28 mouse cellular contexts compared by ENCODE assay signal in the genomic region with DNA sequence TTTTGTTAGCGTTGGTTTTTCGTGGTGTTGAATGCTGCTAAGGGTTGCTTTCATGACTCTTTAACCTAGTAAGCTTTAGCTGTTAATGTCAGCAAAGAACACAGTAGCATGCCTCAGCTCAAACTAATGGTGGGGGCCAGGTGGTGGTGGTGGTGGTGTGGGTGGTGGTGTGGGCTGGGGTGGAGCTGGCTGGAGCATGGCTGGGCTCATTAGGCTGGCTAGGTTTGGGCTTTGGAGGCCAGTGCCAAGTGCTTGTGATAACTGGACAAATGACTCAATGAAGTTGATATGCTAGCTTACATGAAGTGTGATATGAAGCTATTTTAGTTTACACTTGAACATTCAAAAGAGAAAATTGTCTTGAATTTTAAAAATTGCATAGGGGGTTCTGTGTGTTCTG. TPM values are rescaled to one million over a fixed set of nuclear protein-coding genes. Genes with fewer than 3 reads are reported as not detected.
A peak's percentile ranks its signal among the peaks of the same experiment; 100 is the strongest.
DNase-seq lines count a peak whose midpoint lies in the region; ATAC-seq and TF ChIP-seq lines count a peak whose summit lies in the region.
"Had no signal": no experiment of that assay in that cellular context is flagged by ENCODE, and none has a peak within 500 bp of the region (broad histone marks: within the 10 kb centered on the region; RNA-seq: fewer than 3 reads in every experiment).

No protein-coding gene starts in this region.

- no peak for TF ChIP-seq EP300 in lung, postnatal 0 days (IDR thresholded peaks at IDR 0.05)

- whole genome bisulfite sequencing in heart, embryonic 12.5 days = 95% methylated on average over 2 of the region's 2 CpGs
- WGBS in heart, embryonic 15.5 days = 62% methylated on average over 2 of the region's 2 CpGs
- 91% methylated on average over 2 of the region's 2 CpGs for WGBS in liver, embryonic 12.5 days (ENCODE audit: insufficient replicate concordance)
- WGBS in lung, postnatal 0 days = 93% methylated on average over 2 of the region's 2 CpGs

- peak; percentile 95 for DNase-seq in heart, adult 11 months
- DNase-seq in heart, postnatal 4 days = peak; percentile 71
- DNase-seq in lung, postnatal 0 days (ENCODE audit: low spot score) = no peak
- DNase-seq in urinary bladder, postnatal 14 days (ENCODE audit: low spot score) = no peak
- DNase-seq: adrenal gland, adult 2 months; cerebellum, postnatal 14 days; embryo, embryonic 11 days; gastrocnemius, postnatal 36 days; kidney, adult 2 months; kidney, postnatal 10 days; left cerebral cortex, postnatal 4 days; lung, adult 2 months; lung, postnatal 4 days; right cerebral cortex, postnatal 4 days; thymus, postnatal 14 days had no signal

- ATAC-seq in heart, embryonic 12.5 days (ENCODE audit: insufficient number of reproducible peaks, low FRiP score) = no peak
- peak; percentile 75; the same call in 1 of the 2 replicates for ATAC-seq in heart, embryonic 15.5 days (replicated peaks; ENCODE audit: insufficient number of reproducible peaks, insufficient read depth, low FRiP score, low read depth)
- ATAC-seq in liver, embryonic 12.5 days = no peak
- ATAC-seq in lung, postnatal 0 days = no peak

- peaks cover 55% of the 10 kb centered on the region for H3K4me1 ChIP-seq in heart, embryonic 12.5 days (replicated peaks)
- peaks cover 26% of the 10 kb centered on the region for H3K4me1 ChIP-seq in embryonic fibroblast, embryonic 13.5 days (ENCODE audit: control insufficient read depth, insufficient read depth, low read length)
- H3K4me1 ChIP-seq in heart, embryonic 15.5 days (replicated peaks) = peaks cover 83% of the 10 kb centered on the region
- peaks cover 72% of the 10 kb centered on the region for H3K4me1 ChIP-seq in liver, embryonic 12.5 days
- H3K4me1 ChIP-seq in lung, postnatal 0 days (ENCODE audit: insufficient read depth, low read depth, low read length) = no peaks in the 10 kb centered on the region; the same call in 1 of the 2 replicates

- H3K9ac ChIP-seq in heart, embryonic 12.5 days = no peak overlapping the region
- no peak overlapping the region for H3K9ac ChIP-seq in heart, embryonic 15.5 days
- H3K9ac ChIP-seq in liver, embryonic 12.5 days = no peak overlapping the region
- no peak overlapping the region for H3K9ac ChIP-seq in lung, postnatal 0 days (replicated peaks; ENCODE audit: low read depth)
- H3K9ac ChIP-seq: hindbrain, embryonic 12.5 days had no signal

- TF ChIP-seq CTCF in embryonic fibroblast, embryonic 13.5 days (IDR thresholded peaks at IDR 0.05; ENCODE audit: borderline replicate concordance, insufficient read depth, low read length) = no peak
- no peak for TF ChIP-seq CTCF in lung, postnatal 0 days (IDR thresholded peaks at IDR 0.05)

- H3K4me2 ChIP-seq in heart, embryonic 12.5 days = no peak overlapping the region
- H3K4me2 ChIP-seq in heart, embryonic 15.5 days = peak overlapping the region; percentile 23; the same call in 1 of the 2 replicates
- no peak overlapping the region for H3K4me2 ChIP-seq in liver, embryonic 12.5 days
- no peak overlapping the region for H3K4me2 ChIP-seq in lung, postnatal 0 days (replicated peaks; ENCODE audit: low read depth, low read length)
- H3K4me2 ChIP-seq: hindbrain, embryonic 12.5 days had no signal

- no peaks in the 10 kb centered on the region for H3K27me3 ChIP-seq in heart, embryonic 12.5 days (replicated peaks)
- H3K27me3 ChIP-seq in heart, embryonic 15.5 days = no peaks in the 10 kb centered on the region
- no peaks in the 10 kb centered on the region for H3K27me3 ChIP-seq in liver, embryonic 12.5 days (replicated peaks)
- no peaks in the 10 kb centered on the region for H3K27me3 ChIP-seq in lung, postnatal 0 days (replicated peaks; ENCODE audit: insufficient read depth, low read length)
- H3K27me3 ChIP-seq: hindbrain, embryonic 12.5 days had no signal

- no peaks in the 10 kb centered on the region for H3K9me3 ChIP-seq in heart, embryonic 12.5 days (replicated peaks)
- no peaks in the 10 kb centered on the region for H3K9me3 ChIP-seq in heart, embryonic 15.5 days (replicated peaks)
- H3K9me3 ChIP-seq in liver, embryonic 12.5 days (replicated peaks) = no peaks in the 10 kb centered on the region
- no peaks in the 10 kb centered on the region for H3K9me3 ChIP-seq in lung, postnatal 0 days (ENCODE audit: low read length)
- H3K9me3 ChIP-seq: forebrain, embryonic 10.5 days; hindbrain, embryonic 12.5 days; midbrain, embryonic 10.5 days had no signal

- TF ChIP-seq POLR2A in embryonic fibroblast, embryonic 13.5 days (IDR thresholded peaks at IDR 0.05; ENCODE audit: low read depth, low read length) = no peak

- no peak overlapping the region for H3K4me3 ChIP-seq in heart, embryonic 12.5 days
- H3K4me3 ChIP-seq in embryonic fibroblast, embryonic 13.5 days (ENCODE audit: insufficient read depth, low read length) = no peak overlapping the region
- no peak overlapping the region for H3K4me3 ChIP-seq in heart, embryonic 15.5 days
- no peak overlapping the region for H3K4me3 ChIP-seq in liver, embryonic 12.5 days
- no peak overlapping the region for H3K4me3 ChIP-seq in lung, postnatal 0 days (ENCODE audit: low read depth, low read length)
- H3K4me3 ChIP-seq: forebrain, embryonic 10.5 days; hindbrain, embryonic 12.5 days; midbrain, embryonic 10.5 days had no signal

- H3K36me3 ChIP-seq in heart, embryonic 12.5 days = peaks cover 15% of the 10 kb centered on the region
- H3K36me3 ChIP-seq in heart, embryonic 15.5 days = peaks cover 8% of the 10 kb centered on the region
- H3K36me3 ChIP-seq in liver, embryonic 12.5 days = peaks cover 65% of the 10 kb centered on the region
- H3K36me3 ChIP-seq in lung, postnatal 0 days (ENCODE audit: insufficient read depth, low read length) = 0 out of 2 replicates have a peak, but pooled peaks cover 4% of the 10 kb centered on the region

- H3K27ac ChIP-seq in heart, embryonic 12.5 days (ENCODE audit: poor library complexity, severe bottlenecking) = no peak overlapping the region
- H3K27ac ChIP-seq in embryonic fibroblast, embryonic 13.5 days (ENCODE audit: insufficient read depth, low read length) = peak overlapping the region; percentile 36; the same call in 1 of the 2 replicates
- H3K27ac ChIP-seq in heart, embryonic 15.5 days = peak overlapping the region; percentile 74
- H3K27ac ChIP-seq in liver, embryonic 12.5 days = no peak overlapping the region; the same call in 1 of the 2 replicates
- H3K27ac ChIP-seq in lung, postnatal 0 days (ENCODE audit: low read length) = no peak overlapping the region
- H3K27ac ChIP-seq: forebrain, embryonic 10.5 days; hindbrain, embryonic 12.5 days; midbrain, embryonic 10.5 days had no signal

RNA-seq across cellular contexts. Expression of a gene that starts 11.1 kb away (rescaled TPM):
- polyA plus RNA-seq in heart, embryonic 12.5 days (2016; fragmentation: Nextera tagmentation; extraction: Ambion mirVana) = 95.2 and 98.3 TPM in 2 replicates
- 138 and 140 TPM in 2 replicates for polyA plus RNA-seq in embryonic fibroblast, embryonic 13.5 days (2011; ENCODE audit: insufficient read length, low read depth, missing spikeins)
- 70.5 and 87.6 TPM in 2 replicates for polyA plus RNA-seq in heart, embryonic 15.5 days (2015; fragmentation: Nextera tagmentation; extraction: Ambion mirVana)
- total RNA-seq in heart, postnatal 4 days (2021) = 100 to 1,000 TPM; 118 to 128 TPM
- 82.0 and 82.6 TPM in 2 replicates for polyA plus RNA-seq in liver, embryonic 12.5 days (2016; fragmentation: Nextera tagmentation; extraction: Ambion mirVana)
- 56.6 and 63.1 TPM in 2 replicates for polyA plus RNA-seq in lung, postnatal 0 days (2015; fragmentation: Nextera tagmentation; extraction: Ambion mirVana)

RNA-seq across cellular contexts. Expression of a gene that starts 36.9 kb away (rescaled TPM):
- polyA plus RNA-seq in heart, embryonic 12.5 days (2016; fragmentation: Nextera tagmentation; extraction: Ambion mirVana) = not detected in 2 replicates
- polyA plus RNA-seq in embryonic fibroblast, embryonic 13.5 days (2011; ENCODE audit: insufficient read length, low read depth, missing spikeins) = not detected in 2 replicates
- polyA plus RNA-seq in heart, embryonic 15.5 days (2015; fragmentation: Nextera tagmentation; extraction: Ambion mirVana) = not detected in 2 replicates
- not detected for total RNA-seq in heart, postnatal 4 days (2021)
- polyA plus RNA-seq in liver, embryonic 12.5 days (2016; fragmentation: Nextera tagmentation; extraction: Ambion mirVana) = not detected in 2 replicates
- polyA plus RNA-seq in lung, postnatal 0 days (2015; fragmentation: Nextera tagmentation; extraction: Ambion mirVana) = not detected in 2 replicates
- total RNA-seq: adrenal gland, adult 2 months; gastrocnemius, postnatal 36 days; layer of hippocampus, adult 18-20 months; left cerebral cortex, adult 18-20 months; left cerebral cortex, postnatal 4 days; liver, adult 2 months; midbrain, postnatal 0 days had no signal
- polyA plus RNA-seq: adrenal gland, adult 2 months; embryonic facial prominence, embryonic 14.5 days; forebrain, embryonic 10.5 days; hindbrain, embryonic 12.5 days; inflammation-experienced regulatory T-cells, adult 6 months; kidney, adult 2 months; liver, adult 2 months; lung, adult 2 months had no signal

RNA-seq across cellular contexts. Expression of a gene that starts 57.8 kb away (rescaled TPM):
- polyA plus RNA-seq in heart, embryonic 12.5 days (2016; fragmentation: Nextera tagmentation; extraction: Ambion mirVana) = 8.5 and 10.1 TPM in 2 replicates
- 15.3 and 15.4 TPM in 2 replicates for polyA plus RNA-seq in embryonic fibroblast, embryonic 13.5 days (2011; ENCODE audit: insufficient read length, low read depth, missing spikeins)
- 5.9 and 9.1 TPM in 2 replicates for polyA plus RNA-seq in heart, embryonic 15.5 days (2015; fragmentation: Nextera tagmentation; extraction: Ambion mirVana)
- total RNA-seq in heart, postnatal 4 days (2021) = 1 to 10 TPM; 8.6 TPM
- 5.5 and 6.7 TPM in 2 replicates for polyA plus RNA-seq in liver, embryonic 12.5 days (2016; fragmentation: Nextera tagmentation; extraction: Ambion mirVana)
- polyA plus RNA-seq in lung, postnatal 0 days (2015; fragmentation: Nextera tagmentation; extraction: Ambion mirVana) = 7.6 and 7.8 TPM in 2 replicates

RNA-seq across cellular contexts. Expression of a gene that starts 58.4 kb away (rescaled TPM):
- not detected in 2 replicates for polyA plus RNA-seq in heart, embryonic 12.5 days (2016; fragmentation: Nextera tagmentation; extraction: Ambion mirVana)
- polyA plus RNA-seq in embryonic fibroblast, embryonic 13.5 days (2011; ENCODE audit: insufficient read length, low read depth, missing spikeins) = not detected in 2 replicates
- not detected in 2 replicates for polyA plus RNA-seq in heart, embryonic 15.5 days (2015; fragmentation: Nextera tagmentation; extraction: Ambion mirVana)
- not detected for total RNA-seq in heart, postnatal 4 days (2021)
- 0.38 and 0.41 TPM in 2 replicates for polyA plus RNA-seq in liver, embryonic 12.5 days (2016; fragmentation: Nextera tagmentation; extraction: Ambion mirVana)
- not detected in 2 replicates for polyA plus RNA-seq in lung, postnatal 0 days (2015; fragmentation: Nextera tagmentation; extraction: Ambion mirVana)
- total RNA-seq: adrenal gland, adult 2 months; gastrocnemius, postnatal 36 days; layer of hippocampus, adult 18-20 months; left cerebral cortex, adult 18-20 months; midbrain, postnatal 0 days had no signal
- polyA plus RNA-seq: adrenal gland, adult 2 months; embryonic facial prominence, embryonic 14.5 days; hindbrain, embryonic 12.5 days; liver, adult 2 months; lung, adult 2 months; midbrain, embryonic 10.5 days; midbrain, postnatal 0 days had no signal

Comparison
In these comparisons a context has a peak if more than half of its experiments do, and no peak if none do; other contexts are left out.
1. H3K27ac ChIP-seq: peak in embryonic fibroblast, embryonic 13.5 days (single experiment) and heart, embryonic 15.5 days (single experiment); none in heart, embryonic 12.5 days (single experiment), liver, embryonic 12.5 days (single experiment) and lung, postnatal 0 days (single experiment).
2. DNase-seq: peak in heart, adult 11 months (single experiment) and heart, postnatal 4 days (single experiment); none in lung, postnatal 0 days (single experiment) and urinary bladder, postnatal 14 days (single experiment).